ENCODE assay signal across 9 mouse cellular contexts in genomic region chr1:159523578-159523977, GRCm38 (mm10). TPM values are rescaled to one million over a fixed set of nuclear protein-coding genes. Genes with fewer than 3 reads are reported as not detected.
DNase-seq lines count a peak whose midpoint lies in the region; ATAC-seq and TF ChIP-seq lines count a peak whose summit lies in the region.
"Had no signal": no experiment of that assay in that cellular context is flagged by ENCODE, and none has a peak within 500 bp of the region (broad histone marks: within the 10 kb centered on the region; RNA-seq: fewer than 3 reads in every experiment).

Gene Tnr, plus strand, starts transcription at chr1:159523769.

- WGBS in heart, embryonic 11.5 days (ENCODE audit: insufficient replicate concordance), result 2% methylated on average over 8 of the region's 8 CpGs
- WGBS in embryonic facial prominence, embryonic 14.5 days, result 2% methylated on average over 8 of the region's 8 CpGs
- WGBS in hindbrain, postnatal 0 days, result 0% methylated on average over 8 of the region's 8 CpGs

- H3K36me3 ChIP-seq in heart, embryonic 11.5 days (ENCODE audit: control insufficient read depth, insufficient read depth, low read length), result no peaks in the 10 kb centered on the region
- H3K36me3 ChIP-seq in embryonic facial prominence, embryonic 14.5 days (ENCODE audit: control insufficient read depth, insufficient read depth, low read length), result no peaks in the 10 kb centered on the region
- H3K36me3 ChIP-seq in hindbrain, postnatal 0 days (ENCODE audit: insufficient read depth, low read length), result no peaks in the 10 kb centered on the region

- no peak for DNase-seq in heart, postnatal 25 days (ENCODE audit: low spot score)
- DNase-seq in brain, adult 2 months (ENCODE audit: low read depth, low spot score), result peak; percentile 96
- peak; percentile 63 for DNase-seq in embryonic facial prominence, embryonic 14.5 days (ENCODE audit: low spot score)
- peak; percentile 90 for DNase-seq in hindbrain, postnatal 0 days (ENCODE audit: low spot score)
- DNase-seq in left cerebral cortex, postnatal 25 days (ENCODE audit: low spot score in 2 of 2), result peak; percentile 85 to 94
- DNase-seq in naive thymus-derived CD4-positive, alpha-beta T cell, adult 2 months (ENCODE audit: low read depth), result peak; percentile 26
- DNase-seq in spleen, adult 12 weeks (ENCODE audit: low spot score), result no peak

- no peaks in the 10 kb centered on the region for H3K9me3 ChIP-seq in heart, embryonic 11.5 days (replicated peaks; ENCODE audit: control insufficient read depth, low read length)
- H3K9me3 ChIP-seq in embryonic facial prominence, embryonic 14.5 days (ENCODE audit: control insufficient read depth, low read length), result no peaks in the 10 kb centered on the region
- no peaks in the 10 kb centered on the region for H3K9me3 ChIP-seq in hindbrain, postnatal 0 days (ENCODE audit: low read length)

- no peak for ATAC-seq in heart, embryonic 11.5 days (replicated peaks; ENCODE audit: insufficient number of reproducible peaks, low FRiP score, low TSS enrichment)
- no peak for ATAC-seq in embryonic facial prominence, embryonic 14.5 days (ENCODE audit: low read depth)
- peak; percentile 87 for ATAC-seq in hindbrain, postnatal 0 days

- H3K4me1 ChIP-seq in heart, embryonic 11.5 days (ENCODE audit: control insufficient read depth, insufficient read depth, low read length), result no peaks in the 10 kb centered on the region
- no peaks in the 10 kb centered on the region for H3K4me1 ChIP-seq in embryonic facial prominence, embryonic 14.5 days (ENCODE audit: control insufficient read depth, insufficient read depth, low read length)
- H3K4me1 ChIP-seq in hindbrain, postnatal 0 days (ENCODE audit: insufficient read depth, low read length), result no peaks in the 10 kb centered on the region; the same call in 1 of the 2 replicates

- peak within 1 kb of the TSS; percentile 14; the same call in 1 of the 2 replicates for H3K4me2 ChIP-seq in heart, embryonic 11.5 days
- H3K4me2 ChIP-seq in embryonic facial prominence, embryonic 14.5 days (ENCODE audit: low read depth, low read length), result peak within 1 kb of the TSS; percentile 2; the same call in 1 of the 2 replicates
- peak within 1 kb of the TSS; percentile 59 for H3K4me2 ChIP-seq in hindbrain, postnatal 0 days (ENCODE audit: low read depth, low read length)

- H3K9ac ChIP-seq in heart, embryonic 11.5 days (ENCODE audit: low read depth, low read length), result no peak within 1 kb of the TSS
- no peak within 1 kb of the TSS for H3K9ac ChIP-seq in embryonic facial prominence, embryonic 14.5 days (ENCODE audit: low read depth, low read length)
- H3K9ac ChIP-seq in hindbrain, postnatal 0 days (replicated peaks; ENCODE audit: low read length), result peak within 1 kb of the TSS; percentile 54

- H3K27me3 ChIP-seq in heart, embryonic 11.5 days (ENCODE audit: control insufficient read depth, insufficient read depth, low read length), result peaks cover 22% of the 10 kb centered on the region
- peaks cover 15% of the 10 kb centered on the region; the same call in 1 of the 2 replicates for H3K27me3 ChIP-seq in embryonic facial prominence, embryonic 14.5 days (replicated peaks; ENCODE audit: control insufficient read depth, insufficient read depth, low read length)
- H3K27me3 ChIP-seq in hindbrain, postnatal 0 days (ENCODE audit: insufficient read depth, low read length), result no peaks in the 10 kb centered on the region

- no peak within 1 kb of the TSS for H3K4me3 ChIP-seq in heart, embryonic 11.5 days (ENCODE audit: low read depth, low read length)
- H3K4me3 ChIP-seq in embryonic facial prominence, embryonic 14.5 days (ENCODE audit: low read depth, low read length), result no peak within 1 kb of the TSS
- H3K4me3 ChIP-seq in hindbrain, postnatal 0 days (ENCODE audit: low read length), result peak within 1 kb of the TSS; percentile 46

- intact Hi-C loops in heart, postnatal 25 days (cut with DNase I), result loop anchor here (2.0 to 5.0 kb wide), 3 partner anchors 126 to 557 kb away; no protein-coding TSS in a partner anchor
- intact Hi-C loops in left cerebral cortex, postnatal 25 days (cut with DNase I), result loop anchor here (1.0 to 10.0 kb wide), 7 partner anchors 94 to 661 kb away; no protein-coding TSS in a partner anchor

- TF ChIP-seq CTCF in hindbrain, postnatal 0 days (IDR thresholded peaks at IDR 0.05; ENCODE audit: low read depth), result peak; percentile 82

- no peak within 1 kb of the TSS for H3K27ac ChIP-seq in heart, embryonic 11.5 days (ENCODE audit: low read depth, low read length)
- H3K27ac ChIP-seq in embryonic facial prominence, embryonic 14.5 days (replicated peaks; ENCODE audit: low read depth, low read length), result no peak within 1 kb of the TSS
- peak within 1 kb of the TSS; percentile 34; the same call in 1 of the 2 replicates for H3K27ac ChIP-seq in hindbrain, postnatal 0 days
- H3K27ac ChIP-seq: macrophage had no signal

RNA-seq across cellular contexts. Expression of gene Tnr, which starts in this region (rescaled TPM):
- 0.15 and 0.33 TPM in 2 replicates for polyA plus RNA-seq in heart, embryonic 11.5 days (2014; fragmentation: Nextera tagmentation; extraction: Ambion mirVana)
- under 1 TPM; 0.21 to 0.28 TPM for total RNA-seq in heart, postnatal 25 days (2021)
- polyA plus RNA-seq in embryonic facial prominence, embryonic 14.5 days (2014; fragmentation: Nextera tagmentation; extraction: Ambion mirVana), result 0.11 and 0.34 TPM in 2 replicates
- 51.5 and 58.0 TPM in 2 replicates for total RNA-seq in hindbrain, postnatal 0 days (2014; rRNA removed)
- 5.4 and 6.0 TPM in 2 replicates for polyA plus RNA-seq in hindbrain, postnatal 0 days (2015; fragmentation: Nextera tagmentation; extraction: Ambion mirVana)
- 100 to 1,000 TPM; 131 to 137 TPM for total RNA-seq in left cerebral cortex, postnatal 25 days (2021)
- polyA plus RNA-seq: macrophage had no signal

Comparison
In these comparisons a context has a peak if more than half of its experiments do, and no peak if none do; other contexts are left out.
1. RNA of gene Tnr (total RNA-seq): 131 to 137 TPM in left cerebral cortex, postnatal 25 days and 51.5 to 58.0 TPM in hindbrain, postnatal 0 days; 0.21 to 0.28 TPM in heart, postnatal 25 days; every median in the first group is over 10 times any median in the second.
2. Peak in DNase-seq and H3K4me2 ChIP-seq in embryonic facial prominence, embryonic 14.5 days; RNA of the gene not detected or under 1 TPM.
3. H3K4me2 ChIP-seq: peak in every context shown above with its lines; median percentile 59 in hindbrain, postnatal 0 days; 14 in heart, embryonic 11.5 days; 2 in embryonic facial prominence, embryonic 14.5 days.
4. DNase-seq: peak in brain, adult 2 months (single experiment), hindbrain, postnatal 0 days (single experiment), left cerebral cortex, postnatal 25 days (2 of 2) and naive thymus-derived CD4-positive, alpha-beta T cell, adult 2 months (single experiment); none in heart, postnatal 25 days (single experiment) and spleen, adult 12 weeks (single experiment).